Mouse (Mus musculus) erythroblast, adult 5-6 weeks (primary cell): ENCODE data around the gene Nhsl2. TPM values are rescaled to one million over a fixed set of nuclear protein-coding genes. Genes with fewer than 3 reads are reported as not detected.

ENCODE experiments used
- ATAC-seq: replicated peaks from 2 replicates; pipeline ENCODE4 v1.8.0; 2016; ENCODE audit warnings: moderate number of reproducible peaks, mild to moderate bottlenecking, moderate TSS enrichment, inconsistent platforms; ENCODE audit not compliant: poor library complexity, low FRiP score, severe bottlenecking
- total RNA-seq, 2 experiments: library from RNA; stranded (forward) in 1 of 2; stranded (reverse) in 1 of 2; fragments of 150-400 nt in 1 of 2; fragments of 200-764, 138-1000 nt in 1 of 2; gene quantifications; 2 replicates each; pipeline versions ENCODE4 v1.2.3 to v1.2.4; 2015 to 2017; ENCODE audit warnings: low replicate concordance in 2 of 2

Gene Nhsl2
- total RNA-seq, 2 experiments from 2014 or later, result 5.8 to 31.3 TPM

GRCm38 (mm10) chrX:101976931-101977330 lies 127.7 kb downstream of the Nhsl2 start:
- ATAC-seq, result no peak

- ATAC-seq, result no peak
Measured at GRCm38 (mm10) chrX:101978861-101979260, 129.7 kb downstream of the Nhsl2 start.

DNA sequence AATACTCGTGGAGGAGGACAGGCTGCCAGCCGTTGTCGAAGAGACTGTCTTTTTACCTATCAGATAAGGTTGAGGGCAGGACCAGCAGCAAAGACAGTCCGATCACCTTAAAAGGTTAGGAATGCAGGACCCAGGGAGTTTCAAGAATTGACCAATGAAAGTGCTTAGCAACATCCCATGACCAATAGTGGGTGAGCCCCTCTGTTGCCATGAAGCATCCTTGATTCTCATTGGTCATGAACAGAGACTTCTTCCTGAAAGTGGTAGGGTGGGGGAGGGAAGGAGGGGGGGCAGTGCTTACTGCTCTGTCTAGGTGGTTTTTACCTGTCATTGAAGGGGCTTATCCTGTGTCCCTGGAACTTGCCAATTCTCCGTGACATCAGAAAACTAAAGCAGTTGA lies 130.1 kb downstream of the Nhsl2 start:
- ATAC-seq, result no peak

DNA sequence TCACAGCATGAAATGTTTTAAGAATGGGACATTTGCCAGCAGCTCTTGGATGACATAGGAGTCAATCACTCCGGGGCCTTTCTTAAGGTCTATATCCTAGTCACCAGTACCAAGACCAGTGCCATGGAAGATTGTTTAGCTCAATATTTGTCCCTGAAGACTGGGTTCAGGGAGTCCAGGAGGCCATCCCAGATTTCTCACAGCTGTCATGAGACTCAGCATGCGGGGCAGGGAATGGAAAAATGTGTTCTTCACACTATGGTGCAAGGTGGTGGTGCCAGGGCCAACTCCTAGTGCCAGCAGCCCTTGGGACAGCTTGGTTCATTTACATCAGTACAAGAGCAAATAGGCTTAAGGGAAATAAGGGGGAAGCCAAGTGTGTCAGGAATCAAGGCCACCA lies 131.4 kb downstream of the Nhsl2 start:
- no peak for ATAC-seq

DNA sequence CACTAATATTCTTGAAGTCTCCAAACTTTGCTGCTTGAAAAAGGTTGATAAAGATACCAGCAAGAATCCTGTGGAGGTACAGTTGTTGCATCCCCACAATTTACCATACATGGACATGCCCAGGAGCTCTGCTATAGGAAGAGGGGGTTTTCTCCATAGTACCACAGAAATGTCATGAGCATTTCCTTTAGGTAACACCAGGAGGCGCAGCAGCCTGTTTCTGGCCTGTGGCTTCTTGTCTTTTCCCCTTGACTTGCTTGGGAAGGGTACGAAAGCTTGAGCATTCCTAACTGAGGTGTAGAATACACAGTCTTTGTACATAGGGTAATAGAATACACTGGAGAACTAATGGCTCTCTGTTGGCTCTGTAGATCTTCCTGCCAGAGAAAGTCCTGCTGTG lies 132.3 kb downstream of the Nhsl2 start:
- no peak for ATAC-seq

DNA sequence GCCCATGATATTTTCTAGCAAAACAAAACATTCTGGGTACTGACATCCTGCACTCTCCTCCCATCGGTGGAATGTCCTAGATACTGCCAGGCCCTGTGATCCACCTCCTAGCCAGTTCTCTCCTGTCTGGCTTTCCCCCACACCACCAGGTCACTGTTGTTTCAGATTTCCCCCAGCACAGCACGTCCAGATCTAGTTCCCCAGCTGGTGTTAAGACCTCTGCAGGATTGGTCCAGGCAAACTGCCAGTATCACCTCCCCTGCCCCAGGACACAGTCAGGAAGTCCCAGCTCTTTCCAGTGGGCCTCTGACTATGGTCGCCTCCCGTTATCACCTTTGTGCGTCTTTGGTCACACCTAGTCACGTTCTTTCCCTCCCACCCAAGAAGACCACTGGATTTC lies 134.5 kb downstream of the Nhsl2 start:
- ATAC-seq, result no peak

GRCm38 (mm10) chrX:101986657-101987367 lies 137.6 kb downstream of the Nhsl2 start:
- ATAC-seq, result no peak

DNA sequence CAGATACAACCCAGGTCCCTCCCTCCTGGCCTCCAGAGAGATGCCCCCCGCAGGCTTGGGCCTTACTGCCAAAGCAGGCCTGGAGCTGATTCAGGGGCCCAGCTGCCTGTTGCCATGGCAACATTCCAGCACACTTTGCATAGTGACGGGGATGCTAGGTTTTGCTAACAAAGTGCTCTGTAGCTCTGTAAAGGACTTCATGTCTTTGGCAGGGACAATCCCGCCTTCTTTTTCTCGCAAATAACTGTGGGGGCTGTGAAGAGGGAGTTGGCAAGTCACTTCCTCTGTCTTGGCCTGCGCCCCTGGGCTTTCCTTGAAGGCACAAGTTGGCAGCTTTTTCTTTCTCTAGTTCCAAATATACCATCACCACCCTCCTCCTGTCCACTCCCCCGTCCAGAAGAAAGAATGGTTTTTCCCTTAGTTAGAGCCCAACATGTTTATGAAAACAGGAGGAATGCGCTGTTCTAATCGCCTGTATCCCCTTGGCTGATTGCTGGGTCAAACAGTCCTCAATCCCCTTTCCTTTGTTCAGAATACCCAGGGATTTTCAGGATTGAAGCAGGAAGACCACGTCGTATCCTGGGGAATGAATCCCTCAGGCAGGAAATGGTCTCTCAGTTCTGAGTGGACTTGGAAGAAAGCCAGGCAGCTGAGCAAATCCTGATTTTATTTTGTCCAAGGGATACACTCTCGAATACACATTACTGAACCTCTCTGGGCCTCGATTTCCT lies 144.8 kb downstream of the Nhsl2 start:
- ATAC-seq, result no peak

DNA sequence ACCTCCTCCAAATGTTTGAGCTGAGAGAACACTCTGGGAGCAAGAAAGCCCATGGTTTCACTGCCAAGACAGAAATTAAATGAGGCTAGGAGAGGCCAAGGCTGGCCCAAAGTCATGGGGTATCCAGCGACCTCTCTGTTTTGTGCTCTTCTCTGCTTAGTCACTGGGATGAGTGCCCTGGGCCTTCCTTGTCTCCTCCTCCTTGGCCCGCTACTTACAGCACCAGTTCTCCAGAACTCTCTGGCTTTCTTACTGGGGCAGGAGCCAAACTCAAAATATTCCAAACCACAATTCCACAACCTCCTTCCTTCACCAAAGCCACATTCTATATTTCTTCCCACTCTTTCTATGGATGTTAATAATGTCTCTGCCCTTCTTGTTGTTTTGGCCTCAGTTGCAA lies 147.5 kb downstream of the Nhsl2 start:
- no peak for ATAC-seq

DNA sequence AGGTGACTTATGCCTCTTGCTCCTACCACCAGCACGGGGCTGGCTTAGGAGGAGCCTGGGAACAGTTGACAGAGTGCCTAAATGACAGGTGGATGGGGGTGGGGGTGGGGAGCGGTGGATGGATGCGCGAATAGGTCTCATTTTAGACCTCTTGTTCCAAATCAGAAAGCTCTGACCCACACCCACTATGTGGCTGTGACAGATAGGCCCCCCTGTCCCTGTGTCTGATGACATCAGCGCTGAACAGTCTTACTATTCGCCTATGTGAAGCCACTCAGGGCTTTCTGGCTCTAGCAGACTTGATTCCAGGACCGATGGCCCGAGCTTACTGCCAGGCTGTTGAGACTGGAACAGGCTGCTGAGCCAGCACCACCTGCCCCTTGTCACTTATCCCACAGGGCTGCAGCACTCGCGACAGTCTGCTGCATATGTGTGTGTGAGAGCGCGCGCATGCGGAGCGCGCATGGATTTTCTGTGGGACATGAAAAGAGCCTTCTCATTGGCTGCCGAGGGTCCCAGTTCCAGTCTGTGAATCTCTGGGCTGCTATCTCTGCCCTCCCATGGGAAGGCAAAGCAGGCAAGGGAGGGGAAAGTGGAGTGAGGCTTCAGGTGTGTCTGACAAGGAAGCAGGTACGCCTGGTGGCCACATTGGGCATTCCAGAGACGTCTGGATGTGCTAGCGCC lies 154.6 kb downstream of the Nhsl2 start:
- no peak for ATAC-seq

DNA sequence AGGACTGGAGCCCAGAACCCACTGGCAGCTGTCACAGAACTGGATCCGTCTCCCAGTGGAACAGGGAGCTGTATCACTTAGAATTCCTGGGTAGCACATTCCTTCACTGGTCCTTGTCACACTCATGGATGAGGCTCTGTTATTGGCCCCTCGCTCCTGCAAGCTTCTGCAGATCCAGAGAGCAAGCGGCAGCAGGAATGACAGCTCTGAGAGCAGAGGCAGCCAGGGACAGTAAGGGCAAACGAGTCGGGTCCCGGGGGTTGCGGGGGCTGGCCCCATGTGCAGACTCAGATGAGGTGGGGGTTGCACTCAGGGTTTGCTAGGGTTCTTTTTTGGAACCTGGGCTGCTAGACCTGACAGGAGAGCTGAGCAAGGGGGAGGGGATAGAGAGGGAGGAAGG lies 155.2 kb downstream of the Nhsl2 start:
- no peak for ATAC-seq

DNA sequence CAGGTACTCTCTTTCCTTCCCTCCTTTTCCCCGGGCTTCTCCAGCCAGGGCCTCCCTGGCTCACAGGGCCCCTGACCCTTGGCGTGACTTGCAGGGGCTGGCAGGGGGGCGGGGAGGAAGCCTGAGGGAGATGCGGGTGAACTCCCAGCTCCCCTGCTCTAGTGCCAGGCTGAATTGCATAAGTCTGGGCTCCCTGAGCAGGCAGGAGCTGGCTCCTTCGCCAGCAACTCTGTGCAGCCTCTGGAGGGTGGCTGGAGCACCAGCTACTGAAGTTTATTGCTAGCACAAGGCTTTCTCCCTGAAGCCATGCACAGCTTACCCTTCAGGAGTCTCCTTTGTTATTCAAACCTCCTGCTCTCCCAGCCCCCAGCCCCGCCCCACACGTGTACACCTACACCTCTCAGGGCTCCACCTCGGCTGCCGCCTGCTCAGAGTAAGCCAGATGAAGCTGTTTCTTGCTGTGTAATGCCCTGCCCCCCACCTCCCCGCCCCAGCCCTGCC lies 156.0 kb downstream of the Nhsl2 start:
- ATAC-seq, result no peak

GRCm38 (mm10) chrX:102007935-102008334 lies 158.8 kb downstream of the Nhsl2 start:
- no peak for ATAC-seq

- ATAC-seq, result no peak
Measured at GRCm38 (mm10) chrX:102017213-102017923, 168.2 kb downstream of the Nhsl2 start.

DNA sequence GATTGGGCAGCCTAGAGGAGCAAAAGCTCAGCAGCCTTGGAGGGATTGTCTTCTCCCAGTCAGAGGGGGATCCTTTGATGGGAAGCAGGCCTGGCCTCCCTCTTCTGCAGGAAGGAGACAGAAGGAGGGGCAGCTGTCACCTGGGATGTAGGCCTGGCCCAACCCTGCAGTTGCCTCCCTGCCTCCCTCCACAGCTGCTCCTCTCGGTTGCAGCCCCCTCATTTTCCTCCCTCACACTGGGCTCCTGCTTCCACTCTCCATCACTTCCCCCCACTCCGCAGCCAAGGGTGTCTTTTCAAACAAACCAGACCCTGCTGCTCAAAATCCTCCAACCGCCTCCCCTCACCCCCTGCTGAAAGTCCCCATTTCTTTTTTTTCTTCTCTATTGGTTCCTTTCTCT lies 169.7 kb downstream of the Nhsl2 start:
- ATAC-seq, result no peak

DNA sequence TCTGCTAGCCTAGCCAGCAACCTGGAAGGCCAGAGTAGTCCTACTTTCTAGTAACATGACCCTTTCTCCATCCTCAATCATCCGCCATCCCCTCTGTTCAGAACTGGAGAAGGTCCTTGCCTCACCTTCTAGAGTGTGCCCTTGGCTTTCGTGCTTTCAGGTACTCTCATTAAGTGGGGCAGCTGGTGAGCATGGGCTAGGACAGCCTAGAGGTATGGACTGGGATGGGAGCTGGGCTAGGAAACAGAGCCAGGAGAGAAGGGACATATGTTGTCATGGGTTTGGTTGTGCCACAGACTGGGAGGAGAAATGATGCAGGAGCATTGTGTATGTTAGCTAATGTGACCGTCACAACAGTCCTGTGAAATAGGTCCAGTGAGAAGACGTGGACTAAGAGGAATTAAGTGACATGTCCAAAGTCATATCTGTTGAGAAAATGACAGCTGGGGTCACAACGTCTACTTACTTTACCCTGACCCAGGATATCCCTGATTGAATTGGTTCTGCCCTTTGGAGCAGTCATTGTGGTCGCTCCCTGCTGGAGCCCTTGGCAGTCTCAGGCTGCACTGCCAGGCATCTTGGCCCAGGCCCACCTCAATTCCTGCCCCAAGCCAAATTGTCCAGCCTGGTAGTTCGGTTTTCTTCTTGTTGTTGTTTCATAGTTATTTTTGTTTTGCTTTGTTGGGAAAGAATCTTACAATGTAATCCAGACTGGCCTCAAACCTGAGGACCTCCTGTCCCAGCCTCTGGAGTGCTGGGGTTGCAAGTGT lies 170.5 kb downstream of the Nhsl2 start:
- ATAC-seq, result no peak

GRCm38 (mm10) chrX:102024976-102025375 lies 175.8 kb downstream of the Nhsl2 start:
- no peak for ATAC-seq

GRCm38 (mm10) chrX:102031851-102032250 lies 182.7 kb downstream of the Nhsl2 start:
- no peak for ATAC-seq

GRCm38 (mm10) chrX:102032431-102032830 lies 183.2 kb downstream of the Nhsl2 start:
- no peak for ATAC-seq
